Mouse (Mus musculus) testis, adult 2 months (tissue): ENCODE measurements around the gene Dnah17.

ENCODE experiments used
- CTCF ChIP-seq: fragments of 200-500 bp; IDR thresholded peaks from 2 replicates; pipeline ENCODE4 v1.5.1; 2012; ENCODE audit warnings: low read depth, mild to moderate bottlenecking, inconsistent platforms, low read length, moderate library complexity; ENCODE audit not compliant: control insufficient read depth, insufficient read depth, insufficient replicate concordance
- POLR2A ChIP-seq: fragments of 200-500 bp; IDR thresholded peaks from 2 replicates; pipeline ENCODE4 v1.6.1; 2012; ENCODE audit warnings: low read depth, mild to moderate bottlenecking, inconsistent platforms, low read length, moderate library complexity; ENCODE audit not compliant: control insufficient read depth

- TF ChIP-seq CTCF (no peak), POLR2A (no peak)
These were observed 70.4 kb downstream of the Dnah17 start for GRCm38 (mm10) chr11:118060038-118060437.
